Mouse (Mus musculus): ENCODE data around the gene Cxcl14. TPM values are rescaled to one million over a fixed set of nuclear protein-coding genes. Genes with fewer than 3 reads are reported as not detected.

Gene Cxcl14
- total and polyA plus RNA-seq, 2 experiments, result 0.46 to 2.6 TPM

GRCm38 (mm10) chr13:56334802-56335690 is 38.7 kb upstream of the Cxcl14 start:
- Histone ChIP-seq H3K27me3 (ENCODE audit: control insufficient read depth, insufficient read depth, low read length) (no peaks in the 10 kb centered on the region), H3K4me1 (ENCODE audit: control insufficient read depth, insufficient read depth, low read length) (no peaks in the 10 kb centered on the region), H3K36me3 (ENCODE audit: control insufficient read depth, insufficient read depth, low read length) (no peaks in the 10 kb centered on the region), H3K9ac (ENCODE audit: low read depth, low read length) (no peak overlapping the region), H3K79me2 (ENCODE audit: control insufficient read depth, insufficient read depth, low read length) (no peaks in the 10 kb centered on the region), H3K4me3 (ENCODE audit: insufficient read depth, low read depth, low read length) (no peak overlapping the region), H3K27ac (replicated peaks; ENCODE audit: insufficient read depth, low read depth, low read length) (no peak overlapping the region)
- TF ChIP-seq CTCF (IDR thresholded peaks at IDR 0.05; ENCODE audit: low read depth, low read length) (no peak), POLR2A (IDR thresholded peaks at IDR 0.05; ENCODE audit: extremely low read depth, insufficient read depth, low read length) (no peak)
- DNase-seq (ENCODE audit: extremely low read depth, low read depth, low spot score), result peak; percentile 37
- WGBS, result 72% methylated on average over 10 of the region's 10 CpGs

DNA sequence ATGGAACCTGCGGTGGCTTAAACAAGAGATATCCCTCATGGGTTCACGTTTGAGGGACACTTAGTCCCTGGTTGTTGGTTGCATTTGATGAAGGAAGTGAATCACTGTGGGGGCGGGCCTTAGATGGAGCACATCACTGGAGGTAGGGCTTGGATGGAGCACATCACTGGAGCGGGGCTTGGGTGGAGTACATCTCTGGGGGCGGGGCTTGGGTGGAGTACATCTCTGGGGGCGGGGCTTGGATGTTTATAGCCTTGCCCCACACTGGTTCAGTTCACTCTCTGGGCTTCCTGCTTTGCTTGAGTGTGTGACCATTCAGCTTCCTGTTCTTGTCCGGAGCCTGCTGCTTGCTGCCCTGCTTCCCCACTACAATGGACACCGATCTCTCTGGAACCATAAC is 37.9 kb upstream of the Cxcl14 start:
- no peaks in the 10 kb centered on the region for H3K4me1 ChIP-seq (ENCODE audit: control insufficient read depth, insufficient read depth, low read length)
- no peak for TF ChIP-seq POLR2A (IDR thresholded peaks at IDR 0.05; ENCODE audit: extremely low read depth, insufficient read depth, low read length)
- no peak for TF ChIP-seq CTCF (IDR thresholded peaks at IDR 0.05; ENCODE audit: low read depth, low read length)
- H3K27ac ChIP-seq (replicated peaks; ENCODE audit: insufficient read depth, low read depth, low read length), result no peak overlapping the region
- no peak overlapping the region for H3K9ac ChIP-seq (ENCODE audit: low read depth, low read length)
- no peaks in the 10 kb centered on the region for H3K79me2 ChIP-seq (ENCODE audit: control insufficient read depth, insufficient read depth, low read length)
- DNase-seq (ENCODE audit: extremely low read depth, low read depth, low spot score), result peak; percentile 5
- H3K27me3 ChIP-seq (ENCODE audit: control insufficient read depth, insufficient read depth, low read length), result no peaks in the 10 kb centered on the region
- no peak overlapping the region for H3K4me3 ChIP-seq (ENCODE audit: insufficient read depth, low read depth, low read length)
- WGBS, result 78% methylated on average over 8 of the region's 8 CpGs
- no peaks in the 10 kb centered on the region for H3K36me3 ChIP-seq (ENCODE audit: control insufficient read depth, insufficient read depth, low read length)

DNA sequence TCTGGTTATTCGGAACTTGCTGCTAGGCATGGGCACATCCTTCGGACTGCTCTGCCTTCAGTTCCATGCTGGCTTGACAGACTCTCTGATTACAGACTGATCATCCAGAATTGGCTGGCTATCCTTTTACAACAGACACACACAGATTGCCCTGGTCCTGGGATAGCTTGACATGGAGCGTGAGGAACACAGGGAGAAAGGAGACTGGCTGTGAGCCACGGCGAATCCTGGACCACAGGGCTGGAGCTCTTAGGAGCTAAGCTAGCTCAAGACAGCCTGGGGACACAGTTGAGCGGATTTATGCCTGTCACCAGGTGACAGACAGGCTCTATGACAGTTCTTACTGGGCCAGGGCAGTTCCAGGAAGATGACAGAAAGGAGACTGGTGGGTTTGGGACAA is 36.0 kb upstream of the Cxcl14 start:
- H3K36me3 ChIP-seq (ENCODE audit: control insufficient read depth, insufficient read depth, low read length), result no peaks in the 10 kb centered on the region
- no peaks in the 10 kb centered on the region for H3K79me2 ChIP-seq (ENCODE audit: control insufficient read depth, insufficient read depth, low read length)
- 78% methylated on average over 6 of the region's 6 CpGs for WGBS
- H3K4me3 ChIP-seq (ENCODE audit: insufficient read depth, low read depth, low read length), result no peak overlapping the region
- H3K27me3 ChIP-seq (ENCODE audit: control insufficient read depth, insufficient read depth, low read length), result no peaks in the 10 kb centered on the region
- no peak for DNase-seq (ENCODE audit: extremely low read depth, low read depth, low spot score)
- H3K9ac ChIP-seq (ENCODE audit: low read depth, low read length), result no peak overlapping the region
- TF ChIP-seq CTCF (IDR thresholded peaks at IDR 0.05; ENCODE audit: low read depth, low read length) (no peak), POLR2A (IDR thresholded peaks at IDR 0.05; ENCODE audit: extremely low read depth, insufficient read depth, low read length) (no peak)
- H3K4me1 ChIP-seq (ENCODE audit: control insufficient read depth, insufficient read depth, low read length), result no peaks in the 10 kb centered on the region
- H3K27ac ChIP-seq (replicated peaks; ENCODE audit: insufficient read depth, low read depth, low read length), result no peak overlapping the region

- H3K27me3 ChIP-seq (ENCODE audit: control insufficient read depth, insufficient read depth, low read length), result no peaks in the 10 kb centered on the region
- no peak overlapping the region for H3K9ac ChIP-seq (ENCODE audit: low read depth, low read length)
- 61% methylated on average over 10 of the region's 10 CpGs for WGBS
- no peak for DNase-seq (ENCODE audit: extremely low read depth, low read depth, low spot score)
- H3K27ac ChIP-seq (replicated peaks; ENCODE audit: insufficient read depth, low read depth, low read length), result no peak overlapping the region
- no peaks in the 10 kb centered on the region for H3K36me3 ChIP-seq (ENCODE audit: control insufficient read depth, insufficient read depth, low read length)
- H3K4me3 ChIP-seq (ENCODE audit: insufficient read depth, low read depth, low read length), result no peak overlapping the region
- H3K79me2 ChIP-seq (ENCODE audit: control insufficient read depth, insufficient read depth, low read length), result no peaks in the 10 kb centered on the region
- no peaks in the 10 kb centered on the region for H3K4me1 ChIP-seq (ENCODE audit: control insufficient read depth, insufficient read depth, low read length)
- TF ChIP-seq POLR2A (IDR thresholded peaks at IDR 0.05; ENCODE audit: extremely low read depth, insufficient read depth, low read length) (no peak), CTCF (IDR thresholded peaks at IDR 0.05; ENCODE audit: low read depth, low read length) (no peak)
These were observed 34.5 kb upstream of the Cxcl14 start for GRCm38 (mm10) chr13:56330603-56331455.

- H3K79me2 ChIP-seq (ENCODE audit: control insufficient read depth, insufficient read depth, low read length), result no peaks in the 10 kb centered on the region
- TF ChIP-seq CTCF (IDR thresholded peaks at IDR 0.05; ENCODE audit: low read depth, low read length), result no peak
- TF ChIP-seq POLR2A (IDR thresholded peaks at IDR 0.05; ENCODE audit: extremely low read depth, insufficient read depth, low read length), result no peak
- H3K9ac ChIP-seq (ENCODE audit: low read depth, low read length), result no peak overlapping the region
- no peak overlapping the region for H3K4me3 ChIP-seq (ENCODE audit: insufficient read depth, low read depth, low read length)
- no peak for DNase-seq (ENCODE audit: extremely low read depth, low read depth, low spot score)
- WGBS, result 81% methylated on average over 6 of the region's 6 CpGs
- H3K27ac ChIP-seq (replicated peaks; ENCODE audit: insufficient read depth, low read depth, low read length), result no peak overlapping the region
- no peaks in the 10 kb centered on the region for H3K36me3 ChIP-seq (ENCODE audit: control insufficient read depth, insufficient read depth, low read length)
- H3K27me3 ChIP-seq (ENCODE audit: control insufficient read depth, insufficient read depth, low read length), result no peaks in the 10 kb centered on the region
- no peaks in the 10 kb centered on the region for H3K4me1 ChIP-seq (ENCODE audit: control insufficient read depth, insufficient read depth, low read length)
These were observed 33.4 kb upstream of the Cxcl14 start for GRCm38 (mm10) chr13:56329769-56330168.

Data from liver, adult 2 months (tissue).